Mouse (Mus musculus) frontal cortex, postnatal 36 days (tissue): Measurements from ENCODE around the gene Tle1.

ENCODE experiments used
- DNase-seq, 2 experiments: peaks; one replicate each; pipeline ENCODE4 v3.0.0; 2022; ENCODE audit warnings: low spot score in 2 of 2

Gene Tle1

DNA sequence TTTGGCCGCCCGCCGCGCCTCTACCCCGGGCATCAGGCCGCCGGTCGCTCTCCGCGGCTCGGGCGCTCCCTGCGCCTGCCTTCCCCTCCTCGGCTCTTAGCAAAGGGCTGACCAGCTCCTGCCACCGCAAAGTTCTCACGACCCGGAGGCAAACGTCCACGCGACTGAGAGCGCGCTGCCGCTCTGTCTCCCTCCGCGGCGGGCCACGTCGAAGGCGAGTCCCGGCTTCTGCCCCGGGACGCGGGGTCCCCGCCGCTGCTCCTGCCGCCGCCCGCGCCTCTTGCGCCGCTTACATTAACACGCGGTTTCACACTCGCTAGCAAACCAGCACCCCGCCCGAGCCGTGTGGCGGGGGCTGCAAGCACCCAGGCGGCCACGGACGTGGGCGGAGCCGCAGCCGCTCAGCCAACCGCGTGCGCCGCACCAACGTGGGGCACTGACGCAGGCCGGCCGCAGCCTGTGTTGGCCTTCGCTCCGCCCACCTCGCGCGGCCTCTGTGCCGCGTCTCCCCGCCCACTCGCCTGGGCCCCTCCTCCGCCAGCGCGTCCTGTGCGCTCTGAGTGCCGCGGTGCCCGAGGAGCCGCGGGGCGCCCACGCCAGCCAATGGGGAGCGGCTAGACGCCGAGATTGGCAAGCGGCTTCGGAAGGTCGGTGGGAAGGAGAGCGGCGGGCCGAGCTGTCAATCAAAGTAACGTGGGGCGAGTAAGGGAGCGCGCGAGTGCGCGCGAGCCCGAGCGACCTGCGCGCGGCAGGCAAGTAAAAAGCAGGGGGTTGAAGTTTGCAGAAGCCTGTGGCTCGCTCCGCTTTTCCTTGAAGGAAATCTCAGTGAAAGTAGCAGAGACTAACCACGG lies at the start of gene Tle1:
Tle1 (minus strand) TSS at position 361 of the 851 bp plus-strand sequence.
- DNase-seq, result peak; percentile 99 to 100

DNA sequence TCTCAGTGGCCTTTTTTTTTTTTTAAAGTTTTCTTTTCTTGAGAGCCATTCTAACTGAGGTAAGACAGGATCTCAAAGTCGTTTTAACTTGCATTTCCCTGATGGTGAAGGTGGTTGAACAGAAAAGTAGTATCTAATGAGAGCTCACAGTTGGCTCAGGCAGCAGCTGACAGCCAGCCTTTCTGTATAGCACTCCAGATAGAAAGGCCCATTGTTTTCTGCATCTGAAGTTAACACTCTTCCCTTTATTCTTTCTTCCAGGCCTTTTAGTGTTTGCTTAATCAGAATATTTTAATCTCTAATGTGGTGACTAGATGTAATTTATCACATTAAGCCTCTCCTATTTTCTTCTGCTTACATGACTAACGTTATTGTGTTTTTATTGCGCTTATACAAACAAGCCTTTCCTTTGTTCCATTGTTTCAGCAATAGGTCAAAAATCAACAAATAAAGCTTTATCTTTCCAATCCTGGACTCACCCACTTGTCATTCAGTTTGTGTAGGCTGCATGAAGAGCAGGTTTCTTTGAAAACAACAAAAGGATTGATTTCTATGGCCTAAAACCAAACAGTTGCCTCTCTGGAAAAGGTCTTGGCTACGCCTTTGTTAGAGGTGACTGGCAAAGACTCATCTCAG lies 33.0 kb upstream of the Tle1 start:
- no peak for DNase-seq

DNA sequence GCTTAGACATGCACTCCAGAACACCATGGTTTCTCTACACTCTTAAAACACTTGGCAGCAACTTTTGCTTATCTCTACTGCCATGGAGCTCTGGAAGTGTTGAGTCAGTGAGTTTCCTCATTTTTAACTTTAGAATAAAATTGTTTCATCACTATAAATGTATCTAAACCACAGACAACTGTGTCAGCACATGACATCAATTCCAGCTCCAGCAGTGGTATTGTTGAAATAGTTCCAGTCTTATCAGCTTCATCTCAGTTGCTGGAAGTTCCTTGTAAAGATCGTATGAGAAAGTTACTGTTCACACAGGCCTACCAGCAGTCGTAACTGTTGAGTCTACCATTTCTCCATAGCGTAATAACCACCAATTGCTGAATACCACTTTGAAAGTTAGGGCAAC lies 31.5 kb upstream of the Tle1 start:
- no peak for DNase-seq

DNA sequence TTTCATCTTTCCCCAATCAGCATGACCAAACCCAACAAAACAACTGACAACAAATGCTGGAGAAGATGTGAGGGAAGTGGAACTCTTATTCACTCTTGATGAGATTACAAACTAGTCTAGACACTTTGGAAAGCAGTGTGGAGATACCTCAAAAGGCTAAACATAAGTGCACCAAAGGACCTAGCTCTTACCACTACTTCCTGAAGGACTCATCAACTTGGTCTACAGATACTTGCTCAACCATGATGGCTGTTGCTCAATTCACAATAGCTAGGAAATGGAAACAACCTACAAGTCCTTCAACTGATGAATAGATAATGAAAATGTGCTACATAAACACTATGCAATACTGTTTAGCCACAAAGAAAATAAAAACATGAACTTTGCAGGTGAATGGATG lies 30.1 kb upstream of the Tle1 start:
- no peak for DNase-seq

DNA sequence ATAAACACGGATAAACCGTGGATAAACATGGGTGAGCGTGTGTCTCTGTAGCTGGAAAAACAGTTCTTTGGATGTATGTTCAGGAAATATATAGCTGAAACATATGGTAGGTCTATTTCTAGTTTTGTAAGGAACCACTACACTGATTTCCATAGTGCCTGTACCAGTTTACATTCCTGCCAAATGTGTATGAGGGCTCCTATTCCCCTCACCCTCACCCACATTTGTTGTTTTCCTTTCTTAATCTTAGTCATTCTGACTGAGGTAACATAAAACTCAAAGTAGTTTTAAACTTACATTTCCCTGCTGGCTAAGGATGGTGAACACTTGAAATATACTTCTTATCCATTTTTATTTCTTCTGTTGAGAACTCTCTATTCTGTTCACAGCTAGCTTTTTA lies 20.9 kb upstream of the Tle1 start:
- DNase-seq, result no peak

DNA sequence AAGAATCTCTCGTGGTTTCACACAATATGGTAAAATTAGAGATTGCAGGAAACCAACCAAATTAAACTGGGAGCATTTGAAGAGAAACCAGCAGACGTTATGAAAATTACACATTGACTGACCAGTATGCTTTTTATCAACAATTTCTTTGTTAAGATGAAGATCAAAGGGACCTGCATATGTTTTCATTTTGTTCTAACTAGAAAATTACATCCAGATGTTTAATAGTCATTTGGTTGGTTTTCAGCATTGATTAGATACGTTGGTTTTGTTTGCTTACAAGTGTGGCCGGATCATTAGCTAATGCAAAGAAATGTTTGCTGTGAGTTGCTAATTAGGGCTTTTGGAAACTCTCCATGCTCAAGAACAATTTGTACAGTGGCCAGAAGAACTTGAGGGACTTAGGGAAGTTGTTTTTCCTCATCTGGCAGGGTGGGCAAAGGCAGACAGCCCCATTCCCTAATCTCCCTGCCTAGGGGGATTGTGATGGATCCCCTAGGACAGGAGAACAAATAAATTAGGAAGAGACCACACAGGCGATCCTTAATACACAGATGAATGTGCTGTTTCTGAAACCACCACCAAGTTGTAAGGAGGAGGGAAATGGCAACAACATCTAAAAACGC lies 3.8 kb upstream of the Tle1 start:
- DNase-seq, result no peak

DNA sequence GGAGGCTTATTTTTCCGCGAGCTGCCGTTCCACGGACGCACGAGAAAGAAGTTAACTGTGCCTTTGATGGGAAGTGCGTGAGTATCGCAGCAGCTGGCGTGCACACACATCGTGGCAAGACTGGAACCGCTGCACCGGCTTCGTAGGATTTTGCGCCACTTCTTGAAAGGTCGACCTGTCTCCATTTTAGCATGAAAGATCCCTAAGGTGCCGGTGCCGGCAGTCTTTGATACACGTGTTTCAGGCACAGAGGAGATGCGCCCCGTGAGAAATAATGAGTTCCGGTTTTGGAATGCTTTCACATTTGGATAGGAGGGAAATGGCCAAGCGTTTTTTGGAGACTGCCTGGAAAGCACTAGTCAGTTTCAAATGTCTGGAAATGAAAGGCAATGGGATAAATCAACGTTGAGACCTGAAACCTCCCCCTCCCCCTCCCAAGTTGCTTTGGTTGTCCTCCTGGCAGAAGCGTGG lies 837 bp upstream of the Tle1 start:
- peak; percentile 52 to 54 for DNase-seq

DNA sequence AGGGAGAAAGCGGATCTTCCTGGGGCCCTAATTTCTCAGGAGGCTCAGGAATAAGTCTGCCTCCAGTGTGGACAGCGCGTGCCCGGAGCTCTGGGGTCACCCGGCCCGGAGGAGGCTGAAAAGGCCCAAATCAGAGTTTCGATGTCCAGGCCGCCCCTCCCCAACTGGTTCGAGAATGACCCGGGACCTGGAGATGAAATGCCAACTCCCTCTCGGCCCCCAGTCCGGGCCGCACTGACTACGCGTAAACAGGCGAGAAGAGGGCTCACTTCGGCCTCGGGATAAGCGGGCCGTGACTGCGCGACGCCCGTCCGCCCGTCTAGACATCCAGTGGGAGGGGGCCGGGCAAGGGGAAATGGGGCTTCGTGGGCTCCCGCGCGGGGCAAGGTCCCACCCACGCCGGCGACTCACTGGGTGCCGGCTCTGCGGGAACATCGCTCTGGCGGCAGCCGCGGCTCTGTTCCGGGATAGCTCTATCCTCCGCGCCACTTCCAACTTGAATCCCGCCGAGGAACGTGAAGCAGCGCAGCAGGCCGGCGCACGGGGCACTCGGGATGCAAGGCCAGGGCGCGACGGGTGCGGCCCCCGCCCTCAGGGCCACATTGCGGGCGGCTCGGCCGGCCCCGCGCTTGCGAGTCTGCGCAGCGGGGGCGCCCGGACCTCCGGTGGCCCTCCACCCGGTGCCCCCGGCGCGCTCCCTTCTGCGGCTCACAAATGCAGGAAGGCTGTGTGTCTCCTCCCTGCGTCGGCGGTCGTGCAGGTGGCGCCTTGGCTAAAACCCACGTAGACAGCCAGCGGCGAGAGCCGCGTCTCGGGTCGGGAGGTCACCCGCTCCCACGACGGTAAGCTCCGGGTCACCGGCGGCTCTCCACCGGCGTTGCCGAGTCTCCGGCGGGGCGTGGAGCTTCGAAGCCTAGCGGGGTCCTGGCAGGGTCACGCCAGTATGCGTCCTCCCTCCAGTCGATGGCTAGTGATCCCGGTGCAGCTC lies 854 bp downstream of the Tle1 start:
- DNase-seq, result peak; percentile 51 to 52

DNA sequence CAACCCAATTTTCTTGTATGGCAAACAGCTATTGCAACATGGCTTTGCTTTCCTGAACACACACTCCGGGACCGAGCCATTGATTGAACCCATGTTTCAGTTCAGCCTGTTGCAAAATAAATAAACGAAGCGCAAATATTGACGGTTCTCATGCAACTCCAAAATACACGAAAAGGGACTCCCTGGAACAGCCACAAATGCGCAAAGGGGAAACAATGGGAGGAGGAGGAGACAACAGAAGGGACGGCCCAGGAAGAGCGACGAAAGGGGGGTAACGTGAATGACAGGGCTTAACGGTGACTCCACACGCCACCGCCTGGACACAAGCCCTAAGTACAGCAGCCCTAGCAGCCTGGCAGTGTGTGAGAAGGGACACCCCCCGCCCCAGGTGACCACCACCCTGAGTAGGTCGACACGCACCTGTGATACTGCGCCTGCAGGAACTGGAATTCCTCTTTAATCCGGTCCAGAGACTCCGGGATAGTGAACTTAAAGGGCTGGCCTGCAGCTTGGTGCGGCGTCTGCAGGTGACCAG lies 1.8 kb downstream of the Tle1 start:
- DNase-seq, result peak; percentile 76 to 86

DNA sequence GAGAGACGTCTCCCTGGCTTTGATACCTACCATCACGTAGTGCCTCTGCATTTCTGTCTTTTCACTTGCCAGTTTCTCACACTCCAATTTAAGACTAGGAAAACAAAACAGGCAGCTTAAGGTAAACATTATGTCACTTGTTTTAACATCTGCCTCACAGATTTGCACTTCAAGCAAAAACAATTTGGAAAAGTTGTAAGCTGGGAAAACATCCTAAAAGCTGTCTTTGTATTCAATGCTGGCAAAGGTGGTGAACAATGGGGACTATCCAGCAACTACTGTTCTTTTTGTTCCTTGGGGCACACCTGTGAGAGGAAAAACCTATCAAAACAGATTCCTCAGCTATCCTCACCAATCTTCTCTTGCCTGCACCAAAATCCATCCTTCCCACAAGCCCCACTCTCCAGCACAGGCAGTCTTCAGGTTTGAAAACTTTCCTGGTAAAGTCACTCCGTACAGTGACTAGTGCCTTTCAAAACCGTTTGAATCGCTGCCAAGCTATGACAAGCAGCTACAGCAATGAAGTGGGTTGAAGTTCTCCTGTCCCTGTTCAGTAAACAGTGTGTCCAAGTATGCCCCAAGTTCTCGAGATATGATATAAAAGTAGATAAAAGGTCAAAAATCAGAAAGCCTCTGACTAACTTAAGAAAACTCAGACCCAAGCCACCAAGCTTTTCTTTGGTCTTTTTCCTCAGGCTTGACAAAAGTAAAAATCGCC lies 2.7 kb downstream of the Tle1 start:
- DNase-seq, result peak in 1 of 2 experiments; percentile 27

DNA sequence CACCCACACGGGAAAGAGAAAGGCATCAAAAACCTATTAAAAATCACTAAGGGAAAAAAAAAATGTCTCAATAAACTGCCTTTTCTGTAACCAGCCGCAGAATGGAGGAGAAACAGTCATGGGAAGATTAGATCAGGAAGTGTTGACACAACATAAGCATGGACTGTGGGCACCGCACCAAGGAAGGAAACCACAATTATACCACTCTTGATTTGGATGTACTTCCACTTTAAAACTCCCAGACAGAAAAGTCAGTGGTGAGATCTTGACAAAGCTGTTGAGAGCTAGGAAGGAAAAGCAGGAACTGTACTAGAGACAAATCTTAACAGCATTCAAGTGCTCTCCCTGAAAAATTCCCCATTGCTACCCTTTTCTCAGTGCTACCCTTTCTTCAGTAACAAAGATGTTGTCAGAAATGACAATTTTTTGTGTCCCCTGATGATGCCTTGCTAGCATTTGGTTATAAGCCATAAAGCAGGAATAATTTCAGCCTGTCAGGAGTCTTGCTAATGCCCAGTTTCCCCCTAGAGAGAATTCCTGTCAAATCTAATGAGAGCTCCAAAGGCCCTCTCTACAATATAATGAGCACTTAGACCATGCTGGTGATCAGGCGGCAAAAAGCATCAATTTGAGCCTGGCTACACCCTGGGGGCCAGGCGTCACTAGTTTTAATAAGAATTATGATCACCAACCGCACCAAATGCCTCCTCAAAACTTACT lies 5.4 kb downstream of the Tle1 start:
- no peak for DNase-seq

DNA sequence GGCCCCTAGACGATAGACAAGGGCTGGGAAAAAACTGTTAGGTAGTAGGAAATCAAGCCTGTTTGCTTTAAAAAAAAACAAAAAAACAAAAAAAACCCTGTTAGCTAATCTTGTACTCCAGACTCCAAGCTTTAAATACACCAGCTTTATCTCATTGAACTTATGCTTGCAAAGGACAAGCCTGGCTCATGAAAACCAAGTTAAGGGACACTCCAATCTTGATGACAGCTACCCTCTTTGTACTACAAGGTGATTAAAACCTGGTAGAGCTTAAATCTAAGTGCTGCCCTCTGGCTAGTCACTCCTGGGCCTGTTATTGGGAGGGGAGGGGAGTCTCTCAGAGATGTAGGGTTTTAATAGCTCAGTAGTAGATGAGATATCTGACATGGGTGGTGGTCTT lies 7.4 kb downstream of the Tle1 start:
- no peak for DNase-seq

DNA sequence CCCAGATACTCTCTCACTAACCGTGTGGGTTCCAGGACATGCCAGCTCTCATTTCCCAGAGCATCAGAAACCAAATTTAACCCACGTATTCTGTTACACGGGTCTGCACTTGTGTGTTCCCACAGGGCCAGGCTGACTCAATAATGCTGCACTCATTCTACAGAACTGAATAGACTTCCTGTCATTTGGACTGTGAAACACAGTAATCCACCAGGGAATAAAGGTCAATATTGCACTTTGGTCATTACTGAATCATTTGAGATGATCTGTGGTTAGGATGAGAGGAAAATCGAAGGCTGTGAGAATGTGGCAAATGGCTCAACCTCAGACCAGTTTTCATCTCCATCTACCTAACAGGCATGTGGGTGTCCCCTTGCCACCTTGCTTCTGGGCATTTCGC lies 16.2 kb downstream of the Tle1 start:
- DNase-seq, result no peak

DNA sequence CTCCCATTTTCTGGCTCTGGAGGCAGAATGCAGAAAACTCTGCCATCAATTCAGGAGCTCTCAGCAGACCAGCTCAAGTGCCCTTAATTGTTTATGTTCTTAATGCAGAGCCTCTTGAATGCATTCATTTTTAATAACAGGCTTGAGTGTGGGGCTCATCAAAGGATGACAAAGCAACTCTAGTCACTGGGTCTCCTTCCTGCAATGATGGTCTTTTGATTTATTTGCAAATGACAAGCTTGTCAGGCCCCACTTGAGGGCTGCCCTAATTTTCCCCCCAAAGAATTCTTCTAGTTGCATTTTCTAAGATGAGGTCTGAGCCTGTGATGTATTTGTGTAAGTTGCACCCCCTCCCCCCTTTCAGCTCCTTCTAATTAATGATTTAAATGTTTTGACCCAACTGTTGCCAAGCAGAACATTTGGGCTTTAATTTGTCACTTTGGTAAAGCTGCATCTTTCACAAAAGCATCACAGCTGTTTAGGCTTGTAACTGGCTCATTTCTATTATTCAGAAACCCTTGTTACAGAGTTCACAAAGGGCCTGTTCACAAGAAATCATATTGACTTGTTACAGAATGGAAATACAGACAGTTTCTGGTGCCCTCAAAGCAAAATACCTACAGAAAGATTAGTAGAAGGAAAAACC lies 18.3 kb downstream of the Tle1 start:
- no peak for DNase-seq

DNA sequence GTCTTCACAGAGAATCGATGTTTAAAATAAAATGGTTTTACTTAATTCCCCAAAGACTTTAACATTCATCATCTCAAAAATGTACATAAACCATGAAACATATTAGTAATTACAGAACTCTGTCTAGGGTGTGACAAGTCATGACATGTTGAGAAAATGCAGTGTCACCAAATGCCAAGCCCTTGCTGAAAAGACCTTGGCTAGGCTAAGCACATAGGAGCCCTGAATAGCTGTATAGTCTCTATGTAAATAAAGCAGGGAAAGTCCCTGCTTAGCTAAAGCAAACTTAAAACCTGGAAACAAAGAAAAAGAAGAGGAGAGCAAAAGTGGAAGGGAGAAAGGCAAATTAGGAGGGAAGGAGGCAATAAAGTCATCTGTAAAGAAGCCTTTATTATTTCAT lies 24.8 kb downstream of the Tle1 start:
- no peak for DNase-seq

DNA sequence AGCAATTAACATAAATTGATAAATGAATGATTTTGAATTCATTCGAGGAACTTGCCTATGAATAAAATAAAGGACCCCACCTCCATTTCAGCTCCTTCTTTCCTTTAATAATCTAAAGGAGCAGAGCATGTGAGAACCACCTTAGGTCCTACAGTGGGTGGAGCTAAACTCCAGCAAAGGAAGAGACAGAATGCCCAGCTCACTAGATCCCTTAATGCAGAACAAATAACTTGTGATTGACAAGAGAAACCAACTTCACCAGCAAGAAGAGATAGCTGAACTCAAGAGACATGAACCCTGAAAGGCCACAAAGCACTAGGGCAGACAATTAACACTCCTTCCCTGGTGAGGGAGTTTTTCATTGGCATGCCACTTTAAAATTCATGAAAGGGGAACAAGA lies 32.5 kb downstream of the Tle1 start:
- DNase-seq, result no peak

DNA sequence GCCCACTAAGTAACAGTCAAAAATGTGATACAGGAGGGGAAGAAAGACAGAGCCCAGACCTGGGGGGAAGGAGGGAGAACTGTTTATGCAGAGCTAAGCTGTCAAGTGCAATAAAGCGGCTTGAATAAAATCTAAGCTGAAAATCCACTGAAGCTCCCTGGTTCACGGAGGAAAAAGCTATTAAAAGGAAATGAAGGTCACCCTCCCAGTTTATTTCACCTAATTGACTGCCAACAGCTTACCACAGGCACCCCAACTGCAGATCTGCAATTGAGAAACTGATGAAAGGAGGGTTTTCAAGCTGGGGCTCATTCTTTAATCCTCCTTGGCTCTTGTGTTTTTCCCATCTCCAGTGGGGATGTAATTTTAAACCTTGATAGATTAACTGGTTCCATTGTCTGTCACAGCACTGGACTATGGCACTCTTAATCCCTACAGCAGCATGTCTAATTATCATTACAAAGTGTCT lies 32.9 kb downstream of the Tle1 start:
- DNase-seq, result no peak

DNA sequence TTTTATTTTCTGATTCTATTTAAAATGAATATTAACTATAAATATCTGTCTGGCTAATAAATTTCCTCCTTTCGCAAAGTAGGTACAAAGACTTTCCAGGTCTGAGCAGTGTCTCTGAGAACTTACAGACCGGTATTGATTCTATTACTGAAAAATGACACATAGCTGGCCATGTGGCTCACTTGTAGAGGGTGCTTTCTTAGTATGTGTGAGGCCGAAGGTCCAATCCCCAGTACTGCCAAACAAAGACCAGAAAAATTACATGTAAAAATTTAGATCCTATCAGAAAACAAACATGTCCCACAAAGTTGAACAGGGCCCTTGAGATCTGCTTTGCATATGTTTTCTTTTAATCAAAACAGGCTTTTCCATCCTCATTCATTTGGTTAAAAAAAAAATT lies 33.5 kb downstream of the Tle1 start:
- DNase-seq, result no peak

DNA sequence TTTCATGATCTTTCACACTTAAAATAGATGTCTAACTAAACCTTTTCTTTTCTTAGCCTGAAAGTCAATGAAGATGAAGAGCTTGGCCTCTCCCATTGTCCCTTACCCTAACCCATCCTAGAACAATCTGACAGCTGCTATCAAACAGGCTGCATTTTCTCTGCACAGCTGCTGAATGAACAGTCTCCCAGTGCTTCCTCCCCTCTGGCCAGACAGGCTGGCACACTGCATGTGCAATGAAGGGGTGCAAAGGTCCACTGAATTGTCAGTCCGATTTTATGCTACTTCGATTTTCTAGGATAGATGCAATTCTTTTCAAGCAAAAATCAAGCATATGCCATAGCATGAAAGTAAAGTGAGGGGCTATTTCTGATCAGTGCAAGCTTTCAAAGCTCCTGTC lies 34.2 kb downstream of the Tle1 start:
- DNase-seq, result no peak
